Mouse (Mus musculus): ENCODE results near the gene Ccdc43.
"Not testable (repeated sequence)": the region's sequence is repeated elsewhere in the genome, so short reads cannot be mapped to it uniquely, and the experiment has no call there.

Ccdc43 gene

DNA sequence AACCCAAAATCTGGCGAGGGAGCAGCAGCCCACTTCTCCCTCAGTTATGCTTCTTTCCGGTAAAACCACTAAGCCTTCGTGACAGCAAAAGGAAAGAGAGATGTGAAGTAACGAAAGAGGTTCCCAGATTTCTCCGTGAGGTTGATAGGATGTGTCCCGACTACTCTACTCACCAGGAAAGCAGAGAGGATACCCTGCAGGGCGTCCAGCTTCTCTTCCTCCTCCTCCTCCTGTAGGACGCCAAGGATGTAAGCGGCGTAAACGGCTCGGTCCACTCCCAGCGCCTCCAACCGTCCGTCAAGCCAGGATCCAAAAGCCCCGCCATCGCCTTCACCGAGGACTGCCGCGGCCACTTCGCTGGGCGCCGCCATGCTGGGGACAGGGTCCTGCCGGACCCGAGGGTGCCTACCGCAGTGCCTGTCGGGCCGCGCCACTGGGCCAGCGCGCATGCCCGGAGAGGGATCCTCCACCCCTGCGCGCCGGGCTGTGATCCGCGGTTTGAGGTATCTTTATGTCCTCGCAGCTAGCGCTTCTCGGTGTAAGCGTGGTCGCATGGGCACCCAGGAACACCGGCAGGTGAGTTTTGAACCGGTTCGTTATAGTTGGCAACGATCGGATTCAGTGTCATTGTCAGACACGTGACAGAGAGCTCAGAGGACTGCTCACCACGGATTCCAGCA is at the start of gene Ccdc43:
TSS of gene Ccdc43 (minus strand) at position 445 of the 680 bp plus-strand sequence.
- peak; percentile 88 for DNase-seq (ENCODE audit: low spot score)

DNA sequence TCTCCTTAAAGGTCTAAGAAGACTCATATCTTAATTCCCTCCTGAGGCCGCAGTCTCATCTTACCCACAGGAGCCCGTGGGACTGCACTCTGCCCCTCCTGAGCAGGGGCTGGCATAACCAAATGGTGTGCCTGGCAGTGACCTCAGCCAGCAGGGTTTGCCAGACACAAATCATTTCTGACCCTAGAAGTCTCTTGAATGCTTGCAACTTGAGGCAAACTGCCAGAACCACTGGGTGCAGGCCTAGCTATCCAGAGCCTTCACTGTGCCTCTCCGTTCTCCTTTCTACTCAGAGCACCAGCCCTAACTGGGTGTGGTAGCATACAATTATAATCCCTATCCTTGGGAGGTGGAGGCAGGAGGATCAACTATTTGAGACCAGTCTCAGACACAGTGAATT is 47.2 kb upstream of the Ccdc43 start:
- DNase-seq (ENCODE audit: low spot score) = no peak

DNA sequence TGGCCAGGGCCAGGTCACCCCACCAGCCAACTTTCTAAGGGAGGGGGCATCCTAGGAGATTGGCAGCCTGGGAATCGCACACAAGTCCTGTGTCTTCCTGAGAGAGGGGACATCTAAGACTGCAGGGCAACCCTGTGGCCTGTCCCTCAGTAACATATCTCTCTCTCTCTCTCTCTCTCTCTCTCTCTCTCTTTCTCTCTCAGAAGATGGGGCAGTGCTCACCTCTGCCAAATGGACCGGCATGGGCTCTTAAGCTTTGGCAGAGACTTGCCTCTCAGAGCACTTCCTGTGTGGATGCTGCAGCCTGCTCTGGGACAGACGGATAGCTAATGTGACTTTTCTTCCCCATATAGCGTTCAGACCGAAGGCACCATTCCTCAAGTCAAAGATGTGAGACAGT is 45.3 kb upstream of the Ccdc43 start:
- DNase-seq (ENCODE audit: low spot score) = no peak

DNA sequence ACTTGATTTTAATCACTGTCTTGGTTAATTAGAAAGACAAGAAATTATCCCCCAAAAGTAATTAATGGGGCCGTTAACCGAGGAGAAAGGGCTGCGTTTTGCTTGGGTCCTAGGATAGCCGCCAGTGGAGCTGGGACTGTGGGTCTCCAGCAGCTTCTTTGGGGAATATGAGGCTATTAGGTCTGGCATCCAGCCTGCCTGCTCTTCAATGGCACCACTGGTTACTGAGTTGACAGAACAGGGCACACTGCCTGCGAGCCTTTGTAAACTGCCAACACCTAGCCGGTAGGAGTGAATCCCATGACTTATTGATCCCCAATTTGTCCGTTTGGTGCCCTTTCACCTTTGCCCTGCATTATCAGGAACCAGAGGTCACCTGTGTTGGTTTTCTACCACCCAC is 44.5 kb upstream of the Ccdc43 start:
- DNase-seq (ENCODE audit: low spot score) = no peak

DNA sequence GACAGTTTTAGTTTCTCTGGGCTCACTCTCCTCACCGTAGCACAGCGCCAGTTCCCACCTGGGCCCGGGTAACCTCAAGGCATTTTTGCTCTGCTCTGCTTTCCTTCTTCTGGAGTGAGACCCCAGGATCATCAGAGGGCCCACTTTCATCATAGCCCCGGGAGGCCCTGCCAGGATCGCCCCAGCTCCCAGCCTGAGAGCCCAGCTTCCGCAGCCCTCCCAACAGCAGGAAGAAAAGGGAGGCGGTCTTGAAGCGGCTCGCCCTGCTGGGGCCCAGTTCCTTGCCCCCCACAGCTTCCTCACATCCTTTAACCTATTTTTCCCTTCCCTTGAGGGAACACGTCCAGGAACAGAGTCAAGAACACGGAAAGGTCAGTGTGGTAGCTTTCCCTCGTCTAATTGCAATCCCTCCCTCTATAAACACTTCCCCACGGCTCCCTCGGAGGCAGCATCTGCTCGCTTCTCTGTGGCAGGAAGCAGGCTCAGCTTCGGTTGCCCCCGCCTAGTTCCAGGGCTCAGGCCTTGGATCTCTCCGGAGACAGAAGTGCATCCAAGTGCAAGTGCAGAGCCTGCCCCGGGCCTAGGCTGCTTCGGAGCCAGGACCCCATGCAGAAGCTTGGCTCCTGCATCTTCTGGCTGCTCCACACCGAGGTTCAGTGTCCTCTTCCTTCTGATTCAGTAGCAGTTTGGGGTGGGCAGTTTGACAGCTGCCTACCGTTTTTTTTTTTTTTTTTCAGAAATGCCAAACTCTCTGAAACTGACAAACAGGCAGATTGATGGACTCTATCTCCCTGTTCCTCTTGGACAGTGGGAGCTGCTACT is 43.8 kb upstream of the Ccdc43 start:
- DNase-seq (ENCODE audit: low spot score) = no peak

DNA sequence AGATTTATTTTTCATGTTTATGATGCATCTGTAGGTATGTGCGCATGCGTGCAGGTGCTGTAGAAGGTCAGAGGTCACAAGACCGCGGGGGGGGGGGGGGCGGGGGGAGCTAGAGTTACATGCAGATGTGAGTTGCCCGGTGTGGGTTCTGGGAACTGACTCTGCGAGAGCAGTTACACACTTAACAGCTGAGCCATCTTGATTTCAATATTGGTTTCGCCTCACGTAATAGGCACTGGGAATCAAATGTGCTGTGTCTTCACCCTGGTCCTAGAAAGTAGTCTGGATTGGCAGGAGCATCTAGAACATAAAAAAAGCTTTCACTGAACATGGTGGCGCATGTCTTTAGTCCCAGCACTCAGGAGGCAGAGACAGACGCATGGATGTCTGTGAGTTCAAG is 43.1 kb upstream of the Ccdc43 start:
- no peak for DNase-seq (ENCODE audit: low spot score)

DNA sequence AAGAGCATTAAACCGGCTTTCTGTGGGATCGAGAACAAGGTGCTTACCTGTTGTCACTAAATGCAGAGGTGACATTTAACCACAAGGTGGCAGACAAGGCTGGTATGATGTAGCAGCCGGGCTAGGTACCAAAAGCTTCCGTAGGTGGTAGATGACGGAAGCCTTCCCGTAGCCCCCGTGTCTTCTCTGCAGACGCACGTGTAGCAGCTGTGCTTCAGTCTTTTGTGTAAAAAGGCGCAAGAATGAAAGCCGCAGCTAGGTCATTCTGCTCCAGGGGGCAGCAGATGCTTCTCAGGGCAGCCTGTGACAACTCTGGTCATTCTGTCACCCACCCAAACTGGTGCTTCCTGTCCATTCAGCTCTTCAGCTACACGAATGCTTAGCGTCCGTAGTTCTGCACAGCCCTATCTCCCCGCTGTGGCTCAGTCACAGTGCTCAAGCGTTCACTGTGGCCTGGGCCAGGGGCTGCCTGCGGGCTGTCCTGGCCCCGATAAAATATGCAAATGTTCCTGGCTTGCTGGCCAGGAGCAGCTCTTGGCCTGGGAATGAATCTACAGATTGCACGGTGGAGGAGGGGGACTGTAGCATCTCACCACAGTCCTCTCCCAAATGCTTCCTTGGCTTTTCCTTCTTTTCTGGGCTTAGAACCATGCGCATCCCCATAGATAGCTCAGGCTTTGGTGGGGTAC is 41.8 kb upstream of the Ccdc43 start:
- no peak for DNase-seq (ENCODE audit: low spot score)

DNA sequence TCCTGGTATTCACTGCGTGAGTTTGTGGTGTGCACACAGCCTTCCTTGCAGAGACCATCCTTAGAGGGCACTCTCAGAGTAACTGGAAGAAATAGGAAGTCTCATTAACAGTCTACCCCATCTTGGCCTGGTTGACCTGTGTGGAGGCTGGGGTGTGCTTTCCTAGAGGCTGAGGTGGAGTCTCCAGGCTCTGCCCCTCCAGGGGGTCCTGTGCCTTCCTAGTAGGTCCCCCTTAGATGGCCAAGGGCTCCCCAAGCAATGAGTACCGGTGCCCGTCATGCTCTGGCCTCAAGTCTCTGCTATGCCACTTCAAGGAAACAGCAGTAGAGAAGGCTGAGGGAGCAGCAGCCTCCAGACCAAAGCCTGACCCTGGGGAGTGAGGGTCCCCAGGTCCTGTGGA is 40.5 kb upstream of the Ccdc43 start:
- no peak for DNase-seq (ENCODE audit: low spot score)

DNA sequence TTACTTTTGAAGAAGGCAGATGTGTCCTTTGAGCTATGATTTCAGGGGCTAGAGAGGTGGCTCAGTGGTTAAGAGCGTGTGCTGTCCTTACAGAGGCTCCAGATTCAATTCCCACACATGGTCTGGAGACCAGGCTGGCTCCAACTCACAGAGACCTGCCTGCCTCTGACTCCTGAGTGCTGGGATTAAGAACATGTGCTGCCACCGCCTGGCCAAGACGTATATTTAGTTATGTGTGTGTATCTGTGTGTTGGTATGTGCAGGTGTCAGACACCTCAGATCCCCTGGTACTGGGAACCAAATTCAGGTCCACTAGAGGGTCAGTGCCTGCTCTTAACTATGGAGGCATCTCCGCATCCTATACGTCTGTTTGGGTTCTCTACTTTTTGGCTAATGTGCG is 37.4 kb upstream of the Ccdc43 start:
- DNase-seq (ENCODE audit: low spot score) = no peak

DNA sequence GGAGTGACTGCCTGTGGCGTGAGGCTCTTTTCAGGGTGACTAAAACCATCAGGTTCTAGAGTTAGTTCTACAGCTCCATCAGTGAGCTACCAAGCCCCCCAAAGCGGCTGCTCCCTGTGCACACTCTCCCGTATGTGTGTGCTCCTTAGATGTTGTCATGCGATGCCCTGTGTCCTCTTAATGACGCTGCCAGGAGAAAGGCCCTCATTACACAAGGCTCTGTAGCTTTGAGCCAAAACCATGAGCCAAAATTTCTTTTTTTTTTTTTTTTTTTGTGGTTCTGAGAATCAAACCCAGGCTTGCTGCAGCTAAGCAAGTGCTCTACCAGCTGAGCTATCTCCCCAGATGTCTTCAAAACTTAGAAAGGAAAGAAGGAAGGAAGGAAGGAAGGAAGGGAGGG is 35.6 kb upstream of the Ccdc43 start:
- no peak for DNase-seq (ENCODE audit: low spot score)

DNA sequence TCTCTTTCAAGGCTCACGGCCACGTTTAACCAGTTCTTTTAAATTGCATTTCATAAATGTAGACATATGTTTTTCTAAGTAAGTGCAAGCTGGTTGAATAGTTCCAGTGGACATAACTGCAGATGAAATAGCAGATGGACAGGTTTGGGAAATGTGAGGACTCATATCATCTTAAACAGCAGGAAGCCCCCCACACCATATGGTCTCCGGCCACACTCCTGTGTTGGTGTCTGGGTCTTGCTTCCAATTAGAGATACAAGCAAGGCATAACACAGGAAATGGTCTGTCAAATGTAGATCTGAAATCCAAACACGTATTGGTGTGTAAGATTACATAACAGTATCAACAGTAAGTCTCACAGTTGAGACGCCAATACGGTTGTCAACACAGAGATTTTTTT is 33.8 kb upstream of the Ccdc43 start:
- no peak for DNase-seq (ENCODE audit: low spot score)

DNA sequence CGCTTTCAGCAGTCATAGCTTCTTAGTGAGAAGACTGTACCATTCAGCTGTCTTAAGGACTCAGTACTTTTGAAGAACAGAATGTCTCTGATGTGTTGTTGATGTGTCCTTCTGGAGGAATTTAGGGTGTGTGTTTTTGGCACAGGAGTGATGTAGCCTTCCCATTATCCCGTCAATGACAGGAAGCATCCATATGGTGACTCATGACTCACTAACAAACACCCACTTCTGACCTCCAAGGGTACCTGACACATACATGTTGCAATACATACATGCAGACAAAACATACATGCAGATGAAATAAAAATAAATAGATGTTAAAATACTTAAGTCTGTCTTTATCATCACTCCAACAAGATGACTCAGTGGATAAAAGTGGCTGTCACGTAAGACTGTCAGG is 32.3 kb upstream of the Ccdc43 start:
- no peak for DNase-seq (ENCODE audit: low spot score)

DNA sequence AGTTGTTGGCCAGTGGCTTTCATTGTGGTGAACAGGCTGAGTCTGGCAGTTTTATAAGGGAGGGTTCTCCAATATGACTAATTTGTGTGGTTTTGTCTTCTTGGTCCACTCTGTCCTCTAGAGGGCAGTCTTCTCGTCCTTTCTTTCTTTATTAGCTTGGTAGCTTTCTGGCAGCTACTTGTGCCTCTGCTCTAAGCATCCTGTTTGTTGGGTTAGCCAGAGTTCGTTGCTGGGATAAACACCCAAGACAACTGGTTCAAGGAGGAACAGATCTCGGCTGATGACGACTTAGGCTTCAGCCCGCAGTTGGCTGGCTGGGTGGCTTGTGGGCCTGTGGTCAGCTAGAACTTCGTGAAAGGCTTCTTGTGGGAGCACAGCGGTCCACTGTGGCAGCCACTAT is 31.0 kb upstream of the Ccdc43 start:
- DNase-seq (ENCODE audit: low spot score) = peak; percentile 31

DNA sequence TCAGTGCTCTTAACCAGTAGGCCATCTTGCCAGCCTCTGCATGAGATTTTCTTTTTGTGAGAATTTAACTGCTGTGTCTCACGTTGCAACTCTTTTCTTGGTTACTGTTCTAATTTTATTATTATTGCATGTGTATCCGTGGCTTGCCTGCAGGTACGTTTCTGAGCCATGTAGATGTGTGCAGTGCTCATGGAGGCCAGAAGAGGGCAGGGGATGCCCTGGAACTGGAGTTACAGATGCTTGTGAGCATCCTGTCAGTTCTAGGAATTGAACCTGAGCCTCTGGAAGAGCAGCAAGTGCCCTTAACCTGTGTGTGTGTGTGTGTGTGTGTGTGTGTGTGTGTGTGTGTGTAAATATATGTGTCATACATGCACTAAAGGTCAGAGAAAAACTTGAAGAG is 28.0 kb upstream of the Ccdc43 start:
- no peak for DNase-seq (ENCODE audit: low spot score)

DNA sequence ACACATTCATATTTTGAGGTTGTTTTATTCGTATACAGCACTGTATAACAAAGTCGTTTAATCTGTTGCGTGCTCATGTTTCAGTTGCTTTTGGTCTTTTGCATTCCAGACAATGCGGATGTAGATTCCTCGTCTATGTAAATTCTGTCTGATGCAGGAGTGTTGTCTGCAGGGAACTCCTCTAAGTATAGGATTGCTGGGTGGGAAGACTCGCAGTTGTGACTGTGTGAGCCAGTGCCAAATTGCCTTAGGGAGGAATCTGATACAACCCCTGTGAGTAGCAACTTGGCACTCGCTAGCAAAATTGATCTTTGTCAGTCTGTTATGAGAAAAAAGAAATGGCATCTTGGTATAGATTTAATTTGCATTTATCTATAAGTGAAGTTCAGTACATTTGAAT is 18.6 kb upstream of the Ccdc43 start:
- no peak for DNase-seq (ENCODE audit: low spot score)

DNA sequence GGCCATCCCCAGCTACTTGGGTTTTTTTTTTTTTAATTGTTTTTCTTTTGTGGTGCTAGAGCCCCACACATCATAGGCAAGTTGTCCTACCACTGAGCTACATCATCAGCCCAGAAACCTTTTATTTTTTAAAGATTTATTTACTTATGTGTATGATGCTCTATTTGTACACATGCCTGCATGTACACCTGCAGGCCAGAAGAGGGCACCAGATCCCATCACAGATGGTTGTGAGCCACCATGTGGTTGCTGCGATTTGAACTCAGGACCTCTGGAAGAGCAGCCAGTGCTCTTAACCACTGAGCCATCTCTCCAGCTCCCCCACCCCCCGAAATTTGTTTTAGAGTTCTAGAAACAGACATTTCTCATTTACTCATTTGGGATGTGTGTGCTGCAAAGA is 17.0 kb upstream of the Ccdc43 start:
- DNase-seq (ENCODE audit: low spot score) = not testable (repeated sequence)

DNA sequence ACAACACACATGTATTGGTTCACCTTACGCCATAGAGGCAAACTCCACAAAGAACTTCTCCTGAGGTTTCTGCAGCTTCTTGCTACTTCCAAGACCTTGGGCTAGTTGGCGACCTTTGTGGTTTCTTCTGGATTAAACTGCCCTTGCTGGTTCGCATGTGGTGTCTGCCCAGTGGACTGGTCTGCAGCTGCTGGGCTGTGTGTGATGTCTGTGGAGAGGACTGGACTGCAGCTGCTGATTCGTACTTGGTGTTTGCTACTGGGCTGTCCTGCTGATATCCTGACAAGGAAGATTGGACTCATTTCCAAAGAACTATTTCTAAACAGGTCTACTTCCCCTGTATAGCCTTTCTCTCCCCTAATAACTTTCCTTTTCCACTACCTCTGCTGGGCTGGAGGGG is 14.8 kb upstream of the Ccdc43 start:
- no peak for DNase-seq (ENCODE audit: low spot score)

DNA sequence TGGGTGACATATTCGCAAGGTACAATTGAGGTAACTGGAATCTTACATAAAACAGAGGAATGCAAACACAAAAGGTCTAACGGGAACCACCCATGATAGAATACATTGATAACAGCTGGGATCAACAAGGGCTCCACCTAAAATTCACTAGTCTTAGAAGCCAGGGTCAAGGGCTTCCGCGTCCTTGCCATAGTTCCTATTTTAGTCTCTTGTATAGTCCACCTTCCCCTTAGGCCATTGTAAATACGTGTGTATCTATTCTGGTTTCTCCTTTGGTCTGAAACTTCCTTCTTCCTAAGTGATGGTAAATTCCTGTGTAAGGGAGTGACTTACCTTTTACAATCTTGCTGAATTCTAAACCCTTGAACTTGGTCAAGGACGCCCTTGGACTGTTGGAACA is 4.6 kb upstream of the Ccdc43 start:
- DNase-seq (ENCODE audit: low spot score) = not testable (repeated sequence)

DNA sequence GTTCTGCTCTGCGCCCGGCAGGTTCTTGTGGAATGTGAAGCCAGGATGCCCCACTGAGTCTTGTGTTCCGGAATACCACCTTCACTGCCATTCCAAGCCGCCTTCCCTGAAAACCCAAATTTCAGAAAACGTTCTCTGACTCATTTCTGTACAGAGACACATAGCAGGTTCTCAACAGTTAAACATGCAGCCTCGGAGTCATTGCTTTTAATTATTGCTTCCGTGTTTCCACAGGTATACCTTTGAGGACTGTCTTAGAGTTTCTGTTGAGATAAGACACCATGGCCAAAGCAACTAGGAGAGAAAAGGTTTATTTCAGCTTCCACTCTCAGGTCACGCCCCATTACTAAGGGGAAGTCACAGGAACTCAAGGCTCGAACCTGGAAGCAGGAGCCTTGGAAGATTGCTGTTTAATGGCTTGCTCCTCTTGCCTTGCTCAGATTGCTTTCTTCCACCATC is 465 bp upstream of the Ccdc43 start:
- DNase-seq (ENCODE audit: low spot score) = no peak

DNA sequence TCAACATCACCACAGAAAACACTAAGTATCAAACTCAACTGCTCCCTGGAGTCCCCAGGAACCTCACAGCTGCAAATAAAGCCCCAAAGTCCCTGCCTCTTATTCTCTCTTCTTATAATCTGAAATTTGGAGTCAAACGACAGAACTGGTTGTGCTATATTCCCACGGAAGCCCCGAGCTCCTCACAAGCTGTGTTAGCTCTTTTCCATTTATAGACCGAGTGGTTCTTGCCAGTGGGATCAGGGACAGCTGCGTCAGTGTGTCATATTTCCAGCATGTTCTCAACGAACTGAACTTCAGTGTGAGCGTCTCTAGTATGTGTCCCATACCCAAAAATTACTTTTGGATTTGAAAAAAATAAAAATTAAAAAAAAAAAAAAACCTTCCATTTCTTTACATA is 2.3 kb downstream of the Ccdc43 start:
- DNase-seq (ENCODE audit: low spot score) = no peak

DNA sequence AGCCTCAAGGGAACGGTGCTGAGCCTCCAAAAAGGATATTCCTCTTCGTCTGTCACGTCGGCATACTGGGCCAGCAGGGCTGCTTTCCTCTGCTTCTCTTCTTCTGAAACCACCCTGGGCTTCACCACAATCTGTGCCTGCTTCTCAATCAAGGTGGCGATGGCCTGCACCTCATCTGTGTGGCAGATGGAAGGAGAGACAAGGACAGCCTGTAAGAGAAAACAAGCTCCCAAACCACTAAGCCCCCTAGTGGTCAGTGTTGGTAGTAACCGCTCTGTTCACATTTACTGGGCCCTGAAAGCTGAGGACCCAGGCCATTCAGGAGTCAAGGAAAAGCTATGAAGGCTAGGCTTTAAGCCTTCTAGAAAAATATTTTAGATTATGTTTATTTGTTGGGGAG is 7.4 kb downstream of the Ccdc43 start:
- DNase-seq (ENCODE audit: low spot score) = peak; percentile 61

DNA sequence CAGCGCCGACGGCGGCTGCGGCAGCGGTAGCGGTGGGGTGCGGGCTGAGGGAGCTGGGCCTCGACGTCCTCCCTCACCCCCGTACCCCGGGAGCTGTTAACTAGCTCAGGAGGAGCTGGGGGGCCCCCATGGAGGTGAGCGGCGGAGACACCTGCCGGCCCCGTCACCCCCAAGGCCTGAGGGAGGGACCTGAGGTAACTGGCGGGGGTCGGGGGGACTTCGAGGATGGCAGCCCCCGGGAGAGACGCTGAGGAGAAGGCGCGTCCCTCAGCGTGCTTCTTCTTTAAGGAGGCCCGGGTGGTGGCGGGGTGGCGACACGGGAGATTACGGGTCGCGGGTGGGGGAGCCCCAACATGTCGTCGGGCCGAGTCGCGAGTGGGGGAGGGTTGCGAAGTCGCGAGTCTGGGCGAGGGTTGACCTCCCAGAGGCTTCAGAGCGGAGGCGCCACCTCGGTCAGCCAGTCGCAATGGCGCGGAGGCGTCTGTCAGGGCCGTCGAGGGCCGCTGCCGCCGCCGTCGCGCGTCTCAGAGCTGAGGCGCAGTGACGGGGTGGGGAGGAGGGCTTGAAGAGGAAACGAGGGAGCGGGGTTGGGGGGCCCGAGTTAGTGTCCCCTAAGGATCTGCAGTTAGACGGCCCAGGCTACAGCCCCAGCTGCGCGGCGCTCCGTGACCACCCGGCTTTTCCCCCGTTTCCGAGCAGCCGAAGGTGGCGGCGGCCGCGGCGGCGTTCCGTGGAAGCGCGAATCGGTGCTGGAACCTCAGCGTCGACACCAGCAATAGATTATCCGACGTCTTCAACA is 31.7 kb downstream of the Ccdc43 start:
- DNase-seq (ENCODE audit: low spot score) = no peak

Data from ovary, postnatal 14 days (tissue).